8 mouse cellular contexts compared by ENCODE assay signal in genomic region chr9:49485250-49485891, GRCm38 (mm10). TPM values are rescaled to one million over a fixed set of nuclear protein-coding genes. Genes with fewer than 3 reads are reported as not detected.
DNase-seq lines count a peak whose midpoint lies in the region; ATAC-seq and TF ChIP-seq lines count a peak whose summit lies in the region.

No protein-coding gene starts in this region.

- H3K4me1 ChIP-seq in brown adipose tissue, adult 24 weeks (ENCODE audit: control insufficient read depth, insufficient read depth, insufficient read length, low read length), result peaks cover 4% of the 10 kb centered on the region; the same call in 1 of the 2 replicates
- H3K4me1 ChIP-seq in heart, embryonic 10.5 days, result peaks cover 10% of the 10 kb centered on the region; the same call in 1 of the 2 replicates
- H3K4me1 ChIP-seq in stomach, embryonic 14.5 days (ENCODE audit: control insufficient read depth, insufficient read depth, low read length), result 0 out of 2 replicates have a peak, but pooled peaks cover 5% of the 10 kb centered on the region

- H3K9ac ChIP-seq in stomach, embryonic 14.5 days (replicated peaks; ENCODE audit: low read depth, low read length), result peak overlapping the region; percentile 14; the same call in 1 of the 2 replicates

- peak in 1 of 2 experiments; percentile 57 for DNase-seq in layer of hippocampus, adult 2 months (ENCODE audit: low spot score in 2 of 2)
- DNase-seq in layer of hippocampus, postnatal 36 days, result no peak
- no peak for DNase-seq in heart, embryonic 10.5 days (ENCODE audit: low spot score)
- peak; percentile 20 to 30 for DNase-seq in kidney, adult 8-10 months
- DNase-seq in lung, postnatal 14 days, result peak; percentile 49
- no peak for DNase-seq in frontal cortex, postnatal 25 days (ENCODE audit: low spot score in 2 of 2)

- peak; percentile 84 for TF ChIP-seq CTCF in layer of hippocampus, adult 2 months (conservative IDR thresholded peaks at IDR 0.05)

- WGBS in heart, embryonic 10.5 days, result 5% methylated on average over 21 of the region's 21 CpGs
- 5% methylated on average over 21 of the region's 21 CpGs for WGBS in stomach, embryonic 14.5 days

- peak overlapping the region; percentile 58 for H3K4me3 ChIP-seq in layer of hippocampus, adult 2 months
- peak overlapping the region; percentile 59 for H3K4me3 ChIP-seq in brown adipose tissue, adult 24 weeks (ENCODE audit: insufficient read depth, low read depth, low read length)
- H3K4me3 ChIP-seq in heart, embryonic 10.5 days, result peak overlapping the region; percentile 66
- peak overlapping the region; percentile 52 for H3K4me3 ChIP-seq in stomach, embryonic 14.5 days (ENCODE audit: low read depth, low read length)

- H3K4me2 ChIP-seq in stomach, embryonic 14.5 days (replicated peaks; ENCODE audit: low read depth, low read length), result peak overlapping the region; percentile 88

- peak overlapping the region; percentile 28; the same call in 1 of the 2 replicates for H3K27ac ChIP-seq in layer of hippocampus, adult 2 months
- no peak overlapping the region for H3K27ac ChIP-seq in brown adipose tissue, adult 24 weeks (replicated peaks; ENCODE audit: low read depth, low read length)
- H3K27ac ChIP-seq in heart, embryonic 10.5 days, result peak overlapping the region; percentile 72
- H3K27ac ChIP-seq in stomach, embryonic 14.5 days (ENCODE audit: low read length), result no peak overlapping the region

- peak; percentile 38; the same call in 1 of the 2 replicates for ATAC-seq in stomach, embryonic 14.5 days (ENCODE audit: insufficient number of reproducible peaks, insufficient read depth, low FRiP score, low read depth)

- H3K9me3 ChIP-seq in heart, embryonic 10.5 days, result no peaks in the 10 kb centered on the region
- H3K9me3 ChIP-seq in stomach, embryonic 14.5 days (ENCODE audit: control insufficient read depth, low read depth, low read length), result no peaks in the 10 kb centered on the region

- no peaks in the 10 kb centered on the region for H3K27me3 ChIP-seq in heart, embryonic 10.5 days (ENCODE audit: insufficient read depth, poor library complexity, severe bottlenecking)
- H3K27me3 ChIP-seq in stomach, embryonic 14.5 days (ENCODE audit: control insufficient read depth, insufficient read depth, low read length), result no peaks in the 10 kb centered on the region

- H3K36me3 ChIP-seq in heart, embryonic 10.5 days, result no peaks in the 10 kb centered on the region
- H3K36me3 ChIP-seq in stomach, embryonic 14.5 days (ENCODE audit: control insufficient read depth, insufficient read depth, low read length), result no peaks in the 10 kb centered on the region

RNA-seq across cellular contexts. Expression of gene Ttc12, which starts 0.7 kb away (rescaled TPM):
- total RNA-seq in layer of hippocampus, adult 2 months (2021), result 1 to 10 TPM; 2.0 to 2.1 TPM
- 1 to 10 TPM; 1.3 to 1.4 TPM for total RNA-seq in layer of hippocampus, postnatal 36 days (2021)
- 1.6 and 2.1 TPM in 2 replicates for polyA plus RNA-seq in brown adipose tissue, adult 24 weeks (2012; ENCODE audit: insufficient read depth, insufficient read length, missing spikeins)
- polyA plus RNA-seq in heart, embryonic 10.5 days (2016; fragmentation: Nextera tagmentation; extraction: Ambion mirVana), result 2.0 and 2.7 TPM in 2 replicates
- polyA plus RNA-seq in stomach, embryonic 14.5 days (2014; fragmentation: Nextera tagmentation; extraction: Ambion mirVana), result 1.4 and 2.0 TPM in 2 replicates

RNA-seq across cellular contexts. Expression of gene Ankk1, which starts 58.5 kb away (rescaled TPM):
- total RNA-seq in layer of hippocampus, adult 2 months (2021), result not detected
- not detected for total RNA-seq in layer of hippocampus, postnatal 36 days (2021)
- polyA plus RNA-seq in brown adipose tissue, adult 24 weeks (2012; ENCODE audit: insufficient read depth, insufficient read length, missing spikeins), result not detected in 2 replicates
- polyA plus RNA-seq in heart, embryonic 10.5 days (2016; fragmentation: Nextera tagmentation; extraction: Ambion mirVana), result 0.10 TPM in 1 of 2 replicates, not detected in the other
- 0.09 TPM in 1 of 2 replicates, not detected in the other for polyA plus RNA-seq in stomach, embryonic 14.5 days (2014; fragmentation: Nextera tagmentation; extraction: Ambion mirVana)

Comparison
In these comparisons a context has a peak if more than half of its experiments do, and no peak if none do; other contexts are left out.
1. DNase-seq: peak in kidney, adult 8-10 months (2 of 2) and lung, postnatal 14 days (single experiment); none in layer of hippocampus, postnatal 36 days (0 of 2), heart, embryonic 10.5 days (single experiment) and frontal cortex, postnatal 25 days (0 of 2).
2. H3K27ac ChIP-seq: peak in layer of hippocampus, adult 2 months (single experiment) and heart, embryonic 10.5 days (single experiment); none in brown adipose tissue, adult 24 weeks (single experiment) and stomach, embryonic 14.5 days (single experiment).
3. Peak in every context shown above with its lines, with median percentiles within 50 percentile points of each other: H3K4me3 ChIP-seq.